Mouse (Mus musculus) CH12.LX (cell line): ENCODE measurements around the gene Tbata.
A peak's percentile ranks its signal among the peaks of the same experiment; 100 is the strongest.

Source experiments
- CTCF ChIP-seq, 2 experiments: IDR thresholded peaks in 1 of 2; conservative IDR thresholded peaks in 1 of 2; 2 replicates each; pipeline ENCODE4 v1.5.1; 2011 to 2012; ENCODE audit warnings: low read depth in 2 of 2, low read length in 2 of 2, improper control_type of control experiment in 1 of 2, inconsistent platforms in 1 of 2, mild to moderate bottlenecking in 1 of 2, moderate library complexity in 1 of 2
- ELF1 ChIP-seq: IDR thresholded peaks from 2 replicates; pipeline ENCODE4 v1.6.1; 2014; ENCODE audit warnings: low read depth, mild to moderate bottlenecking, inconsistent platforms, low read length, improper control_type of control experiment
- GABPA ChIP-seq: IDR thresholded peaks from 2 replicates; pipeline ENCODE4 v1.6.1; 2012; ENCODE audit warnings: low read depth, low read length, improper control_type of control experiment, inconsistent platforms; ENCODE audit not compliant: insufficient replicate concordance
- HCFC1 ChIP-seq: IDR thresholded peaks from 2 replicates; pipeline ENCODE4 v1.6.1; 2012; ENCODE audit warnings: low read depth, mild to moderate bottlenecking, inconsistent platforms, low read length, improper control_type of control experiment
- JUN ChIP-seq: IDR thresholded peaks from 2 replicates; pipeline ENCODE4 v1.6.1; 2011; ENCODE audit warnings: low read depth, mild to moderate bottlenecking, low read length, improper control_type of control experiment, moderate library complexity; ENCODE audit not compliant: insufficient read depth
- JUND ChIP-seq: conservative IDR thresholded peaks from 2 replicates; pipeline ENCODE4 v1.6.1; 2011; ENCODE audit warnings: low read depth, low read length, improper control_type of control experiment
- KAT2A ChIP-seq: IDR thresholded peaks from 2 replicates; pipeline ENCODE4 v1.6.1; 2012; ENCODE audit warnings: low read length, improper control_type of control experiment, inconsistent platforms; ENCODE audit not compliant: insufficient replicate concordance
- MAFK ChIP-seq: IDR thresholded peaks from 2 replicates; pipeline ENCODE4 v1.6.1; 2011; ENCODE audit warnings: low read length, improper control_type of control experiment; ENCODE audit not compliant: insufficient replicate concordance
- MAX ChIP-seq: IDR thresholded peaks from 2 replicates; pipeline ENCODE4 v1.6.1; 2011; ENCODE audit warnings: low read length, improper control_type of control experiment
- POLR2A ChIP-seq: IDR thresholded peaks from 2 replicates; pipeline ENCODE4 v1.6.1; 2011; ENCODE audit warnings: low read depth, mild to moderate bottlenecking, improper control_type of control experiment, low read length
- POLR2AphosphoS2 ChIP-seq: IDR thresholded peaks from 2 replicates; pipeline ENCODE4 v1.6.1; 2011; ENCODE audit warnings: low read depth, low read length, improper control_type of control experiment
- TBP ChIP-seq: conservative IDR thresholded peaks from 2 replicates; pipeline ENCODE4 v1.6.1; 2011; ENCODE audit warnings: low read depth, low read length, improper control_type of control experiment
- USF2 ChIP-seq: conservative IDR thresholded peaks from 2 replicates; pipeline ENCODE4 v1.6.1; 2011; ENCODE audit warnings: low read depth, low read length, improper control_type of control experiment

DNA sequence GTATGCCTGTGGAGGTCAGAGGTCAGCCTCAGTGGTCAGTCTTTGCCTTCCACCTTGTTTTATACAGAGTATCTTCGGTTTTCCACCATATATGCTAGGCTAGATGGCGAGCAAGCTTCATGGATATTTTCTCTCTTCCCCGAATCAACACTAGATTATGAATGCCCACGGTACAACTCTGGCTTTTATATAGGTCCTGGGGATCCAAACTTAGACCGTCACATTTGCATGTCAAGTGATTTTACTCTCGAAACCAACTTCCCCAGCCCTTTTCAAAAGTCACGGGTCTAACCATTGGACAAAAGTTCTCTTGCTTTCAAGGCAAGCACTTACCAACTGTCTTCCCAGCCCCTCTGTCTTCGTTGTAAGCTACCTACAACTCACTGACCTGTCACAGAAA is 6.9 kb downstream of the Tbata start:
- TF ChIP-seq HCFC1 (no peak), CTCF (conservative IDR thresholded peaks at IDR 0.05 in 1 of 2, IDR thresholded peaks at IDR 0.05 in 1 of 2; ENCODE audit: low read depth in 2 of 2, low read length in 2 of 2) (no peak), USF2 (no peak), KAT2A (no peak), TBP (peak; percentile 69; the same call in 1 of the 2 replicates), MAFK (no peak), JUND (no peak), POLR2A (no peak), MAX (no peak), GABPA (no peak), JUN (no peak), POLR2AphosphoS2 (no peak), ELF1 (no peak)
